Mouse (Mus musculus) MEL (cell line): ENCODE measurements around the gene Cacna2d4. TPM values are rescaled to one million over a fixed set of nuclear protein-coding genes. Genes with fewer than 3 reads are reported as not detected.

ENCODE experiments used
- DNase-seq: peaks from one replicate; pipeline ENCODE4 v3.0.0; 2011; ENCODE audit warnings: low read depth, low spot score
- H3K27ac ChIP-seq: 2 replicates; pipeline ENCODE4 v1.5.1; 2012; ENCODE audit warnings: low read depth, mild to moderate bottlenecking, control low read depth, low read length, moderate library complexity; ENCODE audit not compliant: control insufficient read depth
- H3K27me3 ChIP-seq, 2 experiments: fragments of 150-350 bp in 1 of 2; sonication (generic) in 1 of 2; 2 replicates each; pipeline ENCODE4 v1.6.1; 2012; ENCODE audit warnings: low read length in 2 of 2, mild to moderate bottlenecking in 2 of 2, improper control_type of control experiment in 1 of 2, moderate library complexity in 1 of 2; ENCODE audit not compliant: insufficient read depth in 2 of 2, control insufficient read depth in 1 of 2
- H3K36me3 ChIP-seq, 2 experiments: 2 replicates each; pipeline ENCODE4 v1.6.1; 2012 to 2014; ENCODE audit warnings: low read length in 2 of 2, improper control_type of control experiment in 1 of 2, inconsistent platforms in 1 of 2, mild to moderate bottlenecking in 1 of 2; ENCODE audit not compliant: insufficient read depth in 2 of 2, control insufficient read depth in 1 of 2
- H3K4me1 ChIP-seq, 2 experiments: fragments of 150-350 bp in 1 of 2; sonication (generic) in 1 of 2; 2 replicates each; pipeline ENCODE4 v1.6.1; 2012; ENCODE audit warnings: low read length in 2 of 2, improper control_type of control experiment in 1 of 2, mild to moderate bottlenecking in 1 of 2; ENCODE audit not compliant: insufficient read depth in 2 of 2, control insufficient read depth in 1 of 2
- H3K4me3 ChIP-seq, 2 experiments: fragments of 150-350 bp in 1 of 2; sonication (generic) in 1 of 2; 2 replicates each; pipeline ENCODE4 v1.5.1; 2012; ENCODE audit warnings: low read depth in 2 of 2, low read length in 2 of 2, mild to moderate bottlenecking in 2 of 2, moderate library complexity in 2 of 2, control low read depth in 1 of 2, improper control_type of control experiment in 1 of 2; ENCODE audit not compliant: control insufficient read depth in 1 of 2, insufficient read depth in 1 of 2
- H3K79me2 ChIP-seq: 2 replicates; pipeline ENCODE4 v1.6.1; 2012; ENCODE audit warnings: mild to moderate bottlenecking, low read length, moderate library complexity; ENCODE audit not compliant: control insufficient read depth, poor library complexity, insufficient read depth
- H3K9ac ChIP-seq: 2 replicates; pipeline ENCODE4 v1.6.1; 2012; ENCODE audit warnings: low read depth, mild to moderate bottlenecking, control low read depth, low read length, moderate library complexity; ENCODE audit not compliant: control insufficient read depth, poor library complexity, severe bottlenecking
- H3K9me3 ChIP-seq: fragments of 150-350 bp; sonication (generic); replicated peaks from 2 replicates; pipeline ENCODE4 v1.6.1; 2012; ENCODE audit warnings: mild to moderate bottlenecking, low read length, improper control_type of control experiment, moderate library complexity; ENCODE audit not compliant: insufficient read depth
- CHD1 ChIP-seq: IDR thresholded peaks from 2 replicates; pipeline ENCODE4 v1.6.1; 2012; ENCODE audit warnings: low read depth, mild to moderate bottlenecking, inconsistent platforms, low read length, improper control_type of control experiment
- CTCF ChIP-seq, 3 experiments: IDR thresholded peaks in 2 of 3; conservative IDR thresholded peaks in 1 of 3; 2 replicates each; pipeline ENCODE4 v1.5.1; 2011 to 2012; ENCODE audit warnings: low read length in 3 of 3, low read depth in 2 of 3, mild to moderate bottlenecking in 2 of 3, improper control_type of control experiment in 1 of 3, inconsistent platforms in 1 of 3, mixed read lengths in 1 of 3, moderate library complexity in 1 of 3; ENCODE audit not compliant: control insufficient read depth in 1 of 3, insufficient read depth in 1 of 3, poor library complexity in 1 of 3, severe bottlenecking in 1 of 3
- ETS1 ChIP-seq: IDR thresholded peaks from 2 replicates; pipeline ENCODE4 v1.6.1; 2012; ENCODE audit warnings: low read depth, mild to moderate bottlenecking, inconsistent platforms, low read length, improper control_type of control experiment, moderate library complexity
- JUND ChIP-seq: IDR thresholded peaks from 2 replicates; pipeline ENCODE4 v1.6.1; 2011; ENCODE audit warnings: low read depth, mild to moderate bottlenecking, improper control_type of control experiment, low read length
- KAT2A ChIP-seq: conservative IDR thresholded peaks from 2 replicates; pipeline ENCODE4 v1.6.1; 2012; ENCODE audit warnings: low read depth, low read length, improper control_type of control experiment, inconsistent platforms
- MAZ ChIP-seq: IDR thresholded peaks from 2 replicates; pipeline ENCODE4 v1.6.1; 2012; ENCODE audit warnings: low read depth, mild to moderate bottlenecking, inconsistent platforms, low read length, improper control_type of control experiment
- MXI1 ChIP-seq: IDR thresholded peaks from 2 replicates; pipeline ENCODE4 v1.6.1; 2011; ENCODE audit warnings: mild to moderate bottlenecking, low read depth, low read length, improper control_type of control experiment
- MYB ChIP-seq: IDR thresholded peaks from 2 replicates; pipeline ENCODE4 v1.6.1; 2011; ENCODE audit warnings: mild to moderate bottlenecking, low read depth, low read length, improper control_type of control experiment
- NELFE ChIP-seq: IDR thresholded peaks from 2 replicates; pipeline ENCODE4 v1.6.1; 2011; ENCODE audit warnings: low read depth, low read length, improper control_type of control experiment
- POLR2A ChIP-seq, 2 experiments: IDR thresholded peaks; 2 replicates each; pipeline ENCODE4 v1.6.1; 2011 to 2012; ENCODE audit warnings: low read length in 2 of 2, mild to moderate bottlenecking in 2 of 2, control low read depth in 1 of 2, improper control_type of control experiment in 1 of 2, low read depth in 1 of 2, moderate library complexity in 1 of 2; ENCODE audit not compliant: control insufficient read depth in 1 of 2, insufficient read depth in 1 of 2, poor library complexity in 1 of 2
- POLR2AphosphoS2 ChIP-seq: IDR thresholded peaks from 2 replicates; pipeline ENCODE4 v1.6.1; 2011; ENCODE audit warnings: low read length, improper control_type of control experiment
- RAD21 ChIP-seq: IDR thresholded peaks from 2 replicates; pipeline ENCODE4 v1.6.1; 2011; ENCODE audit warnings: mild to moderate bottlenecking, low read depth, low read length, improper control_type of control experiment
- RCOR1 ChIP-seq: IDR thresholded peaks from 2 replicates; pipeline ENCODE4 v1.6.1; 2012; ENCODE audit warnings: low read depth, mild to moderate bottlenecking, inconsistent platforms, low read length, improper control_type of control experiment
- SMC3 ChIP-seq: IDR thresholded peaks from 2 replicates; pipeline ENCODE4 v1.6.1; 2011; ENCODE audit warnings: low read depth, low read length, improper control_type of control experiment
- TAL1 ChIP-seq: IDR thresholded peaks from 2 replicates; pipeline ENCODE4 v1.6.1; 2012; ENCODE audit warnings: mild to moderate bottlenecking, inconsistent platforms, low read length, moderate library complexity, mixed read lengths
- TBP ChIP-seq: IDR thresholded peaks from 2 replicates; pipeline ENCODE4 v1.8.0; 2011; ENCODE audit warnings: low read depth, low read length, improper control_type of control experiment
- UBTF ChIP-seq: IDR thresholded peaks from 2 replicates; pipeline ENCODE4 v1.6.1; 2012; ENCODE audit warnings: low read depth, mild to moderate bottlenecking, inconsistent platforms, low read length, improper control_type of control experiment, moderate library complexity, borderline replicate concordance; ENCODE audit not compliant: insufficient read depth
- ZKSCAN1 ChIP-seq: IDR thresholded peaks from 2 replicates; pipeline ENCODE4 v1.6.1; 2012; ENCODE audit warnings: low read depth, mild to moderate bottlenecking, inconsistent platforms, low read length, improper control_type of control experiment, moderate library complexity
- ZMIZ1 ChIP-seq: IDR thresholded peaks from 2 replicates; pipeline ENCODE4 v1.6.1; 2012; ENCODE audit warnings: low read depth, mild to moderate bottlenecking, inconsistent platforms, low read length, improper control_type of control experiment, moderate library complexity
- ZNF384 ChIP-seq: IDR thresholded peaks from 2 replicates; pipeline ENCODE4 v1.6.1; 2012; ENCODE audit warnings: low read depth, mild to moderate bottlenecking, inconsistent platforms, low read length, improper control_type of control experiment
- polyA plus RNA-seq, 2 experiments: library from polyadenylated mRNA; stranded (reverse) in 1 of 2; unstranded in 1 of 2; fragments of >175 nt in 1 of 2; fragments of >200 nt in 1 of 2; gene quantifications; 2 replicates each; pipeline versions ENCODE4 v1.2.1 to v1.2.4; 2012; ENCODE audit warnings: low replicate concordance in 2 of 2, low read depth in 1 of 2; ENCODE audit not compliant: insufficient read length in 2 of 2, insufficient read depth in 1 of 2, missing spikeins in 1 of 2
- total RNA-seq: library from RNA; depleted of rRNA; stranded (reverse); fragments of 300-350 nt; gene quantifications from 2 replicates; pipeline ENCODE4 v1.2.3, GENCODE M21; 2012

The Cacna2d4 gene
- total and polyA plus RNA-seq, 3 experiments = 0.69 to 1.1 TPM; not detected in 1

- no peak overlapping the region for H3K4me3 ChIP-seq
- no peak overlapping the region for H3K9ac ChIP-seq
- H3K36me3 ChIP-seq = no peaks in the 10 kb centered on the region
- no peaks in the 10 kb centered on the region for H3K9me3 ChIP-seq
- peaks cover 5 to 9% of the 10 kb centered on the region in 2 experiments for H3K27me3 ChIP-seq
- TF ChIP-seq TBP (no peak), NELFE (no peak), RAD21 (no peak), RCOR1 (no peak), MAZ (no peak), CHD1 (no peak), MYB (no peak)
- no peak overlapping the region for H3K27ac ChIP-seq
- no peaks in the 10 kb centered on the region for H3K4me1 ChIP-seq
- no peak for DNase-seq
- H3K79me2 ChIP-seq = no peaks in the 10 kb centered on the region
Measured at GRCm38 (mm10) chr6:119251704-119252103, 15.4 kb downstream of the Cacna2d4 start.

GRCm38 (mm10) chr6:119276713-119277112, 40.4 kb downstream of the Cacna2d4 start:
- DNase-seq = no peak
- TF ChIP-seq ZNF384 (no peak), ZMIZ1 (no peak), UBTF (no peak), KAT2A (no peak), TAL1 (no peak), ETS1 (no peak)
- peaks cover 0 to 10% of the 10 kb centered on the region in 2 experiments; a peak in 3 of 4 replicates for H3K27me3 ChIP-seq
- H3K9me3 ChIP-seq = no peaks in the 10 kb centered on the region
- H3K4me3 ChIP-seq = no peak overlapping the region
- H3K36me3 ChIP-seq = no peaks in the 10 kb centered on the region
- H3K9ac ChIP-seq = no peak overlapping the region
- no peaks in the 10 kb centered on the region for H3K79me2 ChIP-seq
- no peak overlapping the region for H3K27ac ChIP-seq
- H3K4me1 ChIP-seq = no peaks in the 10 kb centered on the region

GRCm38 (mm10) chr6:119280761-119281160, 44.4 kb downstream of the Cacna2d4 start:
- TF ChIP-seq POLR2AphosphoS2 (no peak), POLR2A (IDR thresholded peaks at IDR 0.05; ENCODE audit: control insufficient read depth in 1 of 2, insufficient read depth in 1 of 2, low read depth in 1 of 2, low read length in 2 of 2, poor library complexity in 1 of 2) (no peak), JUND (no peak), SMC3 (no peak), TAL1 (no peak), NELFE (no peak), ZNF384 (no peak), ZKSCAN1 (no peak), RAD21 (no peak), MXI1 (no peak), CTCF (IDR thresholded peaks at IDR 0.05 in 2 of 3, conservative IDR thresholded peaks at IDR 0.05 in 1 of 3; ENCODE audit: control insufficient read depth in 1 of 3, insufficient read depth in 1 of 3, low read depth in 2 of 3, low read length in 3 of 3, poor library complexity in 1 of 3, severe bottlenecking in 1 of 3) (no peak), MYB (no peak)
- Histone ChIP-seq H3K4me1 (no peaks in the 10 kb centered on the region), H3K4me3 (no peak overlapping the region), H3K27ac (no peak overlapping the region), H3K79me2 (no peaks in the 10 kb centered on the region), H3K36me3 (no peaks in the 10 kb centered on the region), H3K9me3 (no peaks in the 10 kb centered on the region), H3K27me3 (peaks cover 2 to 17% of the 10 kb centered on the region in 2 experiments; a peak in 3 of 4 replicates), H3K9ac (no peak overlapping the region)
- no peak for DNase-seq
